Mouse (Mus musculus): ENCODE data around the gene Rps11.
"Not testable (repeated sequence)": the region's sequence is repeated elsewhere in the genome, so short reads cannot be mapped to it uniquely, and the experiment has no call there.

Gene Rps11

GRCm38 (mm10) chr7:45119780-45120709, 4.2 kb downstream of the Rps11 start:
- in situ Hi-C loops (cut with MboI; ENCODE audit: unreplicated experiment in 2 of 2) = loop anchor here in 1 of 2 experiments (10.0 kb wide), 1 partner anchor 595 kb away; the partner anchor contains the start of genes Rpl18 and Sphk2

GRCm38 (mm10) chr7:45118336-45118735, 5.9 kb downstream of the Rps11 start:
- in situ Hi-C loops (cut with MboI; ENCODE audit: unreplicated experiment in 2 of 2) = no loop called here

DNA sequence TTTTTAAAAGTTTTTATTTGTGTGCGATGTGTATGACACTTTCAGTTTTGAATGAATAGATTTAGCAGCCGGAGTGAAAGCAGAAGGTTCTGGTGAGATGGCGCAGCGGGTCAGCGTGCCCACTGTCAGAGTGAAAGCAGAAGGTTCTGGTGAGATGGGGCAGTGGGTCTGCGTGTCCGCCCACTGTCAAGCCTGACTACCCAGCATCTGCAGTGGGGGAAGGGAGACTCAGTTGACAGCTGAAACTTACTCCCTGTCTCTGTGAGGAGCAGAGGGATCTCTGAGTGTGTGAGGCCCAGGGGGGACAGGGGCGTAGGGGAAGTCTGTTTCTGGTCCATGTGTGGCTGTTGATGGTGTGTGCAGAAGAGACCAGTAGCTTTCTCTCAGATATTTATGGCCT, 6.7 kb downstream of the Rps11 start:
- in situ Hi-C loops (cut with MboI; ENCODE audit: unreplicated experiment in 2 of 2) = no loop called here

- in situ Hi-C loops (cut with MboI; ENCODE audit: unreplicated experiment in 2 of 2) = no loop called here
Observed at GRCm38 (mm10) chr7:45113476-45113875, 10.8 kb downstream of the Rps11 start.

GRCm38 (mm10) chr7:45112529-45112928, 11.7 kb downstream of the Rps11 start:
- in situ Hi-C loops (cut with MboI; ENCODE audit: unreplicated experiment in 2 of 2) = no loop called here

- in situ Hi-C loops (cut with MboI; ENCODE audit: unreplicated experiment in 2 of 2) = no loop called here
Observed at GRCm38 (mm10) chr7:45111940-45112339, 12.3 kb downstream of the Rps11 start.

DNA sequence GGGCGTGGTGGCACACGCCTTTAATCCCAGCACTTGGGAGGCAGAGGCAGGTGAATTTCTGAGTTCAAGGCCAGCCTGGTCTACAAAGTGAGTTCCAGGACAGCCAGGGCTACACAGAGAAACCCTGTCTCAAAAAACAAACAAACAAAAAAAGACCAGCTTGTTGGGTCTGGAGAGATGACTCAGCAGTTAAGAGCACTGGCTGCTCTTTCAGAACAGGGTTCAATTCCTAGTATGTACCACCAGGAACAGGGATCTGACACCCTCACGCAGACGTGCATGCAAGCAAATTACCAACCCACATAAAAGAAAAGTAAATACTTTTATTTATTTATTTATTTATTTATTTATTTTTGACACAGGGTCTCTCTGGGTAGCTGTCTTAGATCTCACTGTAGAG, 14.2 kb downstream of the Rps11 start:
- in situ Hi-C loops (cut with MboI; ENCODE audit: unreplicated experiment in 2 of 2) = not testable (repeated sequence)

DNA sequence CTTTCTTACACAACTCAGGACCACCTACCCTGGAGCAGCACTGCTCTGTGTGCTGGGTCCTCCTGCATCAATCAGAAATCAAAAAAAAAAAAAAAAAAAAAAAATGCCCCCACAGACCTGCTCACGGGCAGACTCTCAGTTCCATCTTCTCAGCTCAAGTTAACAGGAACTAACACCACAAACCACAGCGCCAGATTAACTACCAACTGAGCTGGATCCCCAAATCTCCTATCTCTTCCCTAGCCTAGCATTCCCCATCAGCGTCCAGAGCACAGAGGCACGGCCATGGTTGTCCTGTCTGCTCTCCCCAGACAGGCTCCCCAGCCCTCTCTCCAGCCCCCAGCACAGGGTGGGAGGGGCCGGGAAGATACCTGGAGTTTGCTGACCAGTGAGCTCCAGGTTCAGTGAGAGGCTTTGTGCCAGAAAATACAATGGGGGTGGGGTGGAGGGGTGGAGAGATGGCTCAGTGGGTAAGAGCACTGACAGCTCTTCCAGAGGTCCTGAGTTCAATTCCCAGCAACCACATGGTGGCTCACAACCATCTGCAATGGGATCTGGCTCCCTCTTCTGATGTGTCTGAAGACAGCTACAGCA, 17.1 kb downstream of the Rps11 start:
- in situ Hi-C loops (cut with MboI; ENCODE audit: unreplicated experiment in 2 of 2) = no loop called here

DNA sequence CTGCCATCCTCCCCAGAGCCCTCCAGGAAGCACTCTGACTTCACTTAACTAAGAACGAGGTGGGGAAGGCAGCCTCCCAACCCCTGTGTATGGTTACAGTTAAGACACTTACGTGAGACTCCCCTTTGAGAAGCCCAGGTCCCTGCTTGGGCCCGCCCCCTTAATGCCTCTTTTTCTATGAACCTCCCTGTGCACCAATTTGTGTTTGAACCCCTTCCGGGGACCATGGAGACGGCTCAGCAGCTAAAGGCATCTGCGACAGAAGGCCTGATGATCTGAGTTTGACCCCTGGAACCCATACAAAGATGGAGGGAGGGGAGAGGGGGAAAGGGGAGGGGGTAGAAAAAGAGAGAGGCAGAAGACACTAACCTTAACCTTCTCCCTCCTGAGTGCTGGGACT, 17.8 kb downstream of the Rps11 start:
- in situ Hi-C loops (cut with MboI; ENCODE audit: unreplicated experiment in 2 of 2) = no loop called here

- in situ Hi-C loops (cut with MboI; ENCODE audit: unreplicated experiment in 2 of 2) = no loop called here
Observed at GRCm38 (mm10) chr7:45105491-45105890, 18.7 kb downstream of the Rps11 start.

- in situ Hi-C loops (cut with MboI; ENCODE audit: unreplicated experiment in 2 of 2) = no loop called here
Observed at GRCm38 (mm10) chr7:45104941-45105340, 19.3 kb downstream of the Rps11 start.

DNA sequence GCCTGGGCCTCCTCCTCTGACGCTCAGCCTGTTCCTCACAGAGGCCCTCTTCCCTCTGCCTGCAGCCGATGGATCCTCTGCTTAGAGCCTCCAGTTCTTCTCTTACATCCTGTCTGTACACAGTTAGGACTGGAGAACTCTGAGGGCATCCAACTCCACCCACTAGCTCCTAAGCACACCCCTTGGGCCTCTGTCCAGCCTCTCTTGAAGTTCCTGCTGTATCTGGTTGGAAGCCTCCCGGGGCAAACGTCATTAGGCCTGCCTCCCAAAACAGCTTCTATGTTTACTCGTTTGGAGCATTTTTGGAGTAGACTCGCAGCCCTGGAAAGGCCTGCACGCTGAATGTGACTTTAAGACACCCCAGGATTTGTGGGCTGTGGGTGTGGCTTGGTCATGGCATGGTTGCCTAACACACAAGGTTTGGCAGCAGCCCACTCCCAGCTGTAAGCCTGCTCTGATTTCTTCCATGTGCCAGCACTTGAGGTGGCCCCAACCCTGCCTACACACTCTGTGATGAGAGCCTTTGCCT, 20.5 kb downstream of the Rps11 start, which contains the start of gene Fcgrt:
TSS of gene Fcgrt (minus strand) at position 200 of the 529 bp plus-strand sequence.
- in situ Hi-C loops (cut with MboI; ENCODE audit: unreplicated experiment in 2 of 2) = no loop called here

DNA sequence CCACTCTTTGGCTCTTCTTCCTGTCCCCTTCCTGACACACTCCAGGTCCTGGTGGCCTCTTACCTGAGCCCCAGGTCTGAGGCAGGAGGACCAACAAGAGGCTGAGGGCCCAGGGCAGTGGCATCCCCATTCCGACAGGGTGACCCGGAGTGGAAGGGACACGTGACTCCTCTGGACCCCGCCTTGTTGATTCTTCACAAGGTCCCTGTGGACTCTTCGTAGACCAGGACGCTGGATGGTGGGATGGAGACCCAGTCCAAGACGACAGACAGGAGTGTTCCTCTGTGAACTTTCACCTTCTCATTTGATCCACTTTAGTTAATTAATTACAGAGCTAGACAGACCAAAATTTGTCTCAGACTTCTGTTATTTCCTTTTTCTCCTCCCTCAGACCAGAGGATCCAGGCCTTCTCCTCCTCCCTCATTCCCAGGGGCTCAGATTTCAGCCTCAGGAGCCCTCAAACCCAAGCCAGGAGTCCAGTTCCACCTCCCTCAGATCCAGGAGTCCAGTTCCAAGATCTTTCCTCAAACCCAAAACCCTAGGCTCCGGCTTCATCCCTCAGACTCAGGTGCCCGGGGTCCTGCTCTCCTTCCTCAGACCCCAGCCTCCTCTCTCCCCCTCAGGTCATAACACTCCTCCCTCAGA, 21.2 kb downstream of the Rps11 start:
- in situ Hi-C loops (cut with MboI; ENCODE audit: unreplicated experiment in 2 of 2) = no loop called here

DNA sequence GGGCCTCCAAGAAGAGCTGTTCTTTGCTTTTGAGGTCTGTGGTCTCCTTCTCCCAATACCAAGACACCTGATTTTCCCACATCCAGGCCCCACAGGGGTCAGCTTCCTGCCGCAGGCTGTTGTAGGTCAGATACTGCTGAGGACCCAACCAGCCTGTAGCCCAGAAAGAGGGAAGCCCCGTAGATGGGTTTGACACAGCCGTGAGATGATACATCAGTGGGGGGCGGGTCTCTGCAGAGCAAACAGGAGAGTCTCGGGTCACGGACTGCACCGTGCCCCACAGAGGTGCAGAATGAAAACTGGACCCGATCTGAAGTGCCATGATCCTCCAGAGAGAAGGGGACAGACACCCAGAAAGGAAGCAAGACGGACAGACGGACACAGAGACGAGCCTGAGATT, 21.8 kb downstream of the Rps11 start:
- in situ Hi-C loops (cut with MboI; ENCODE audit: unreplicated experiment in 2 of 2) = no loop called here

DNA sequence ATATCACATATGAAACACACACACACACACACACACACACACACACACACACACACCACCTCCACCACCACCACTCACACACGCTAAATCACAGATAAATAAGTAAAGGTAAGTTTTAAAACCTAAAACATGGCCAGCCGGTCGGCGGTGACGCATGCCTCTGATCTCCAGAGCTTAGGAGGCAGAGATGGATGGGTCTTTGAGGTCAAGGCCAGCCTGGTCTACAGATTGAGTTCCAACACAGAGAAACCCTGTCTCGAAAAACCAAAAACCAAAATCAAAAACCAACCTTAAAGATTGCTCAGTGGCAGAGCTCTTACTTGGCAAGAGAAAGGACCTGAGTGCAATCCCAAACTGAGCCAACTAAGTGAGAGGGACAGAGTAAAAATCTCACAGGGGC, 24.2 kb downstream of the Rps11 start:
- in situ Hi-C loops (cut with MboI; ENCODE audit: unreplicated experiment in 2 of 2) = no loop called here

DNA sequence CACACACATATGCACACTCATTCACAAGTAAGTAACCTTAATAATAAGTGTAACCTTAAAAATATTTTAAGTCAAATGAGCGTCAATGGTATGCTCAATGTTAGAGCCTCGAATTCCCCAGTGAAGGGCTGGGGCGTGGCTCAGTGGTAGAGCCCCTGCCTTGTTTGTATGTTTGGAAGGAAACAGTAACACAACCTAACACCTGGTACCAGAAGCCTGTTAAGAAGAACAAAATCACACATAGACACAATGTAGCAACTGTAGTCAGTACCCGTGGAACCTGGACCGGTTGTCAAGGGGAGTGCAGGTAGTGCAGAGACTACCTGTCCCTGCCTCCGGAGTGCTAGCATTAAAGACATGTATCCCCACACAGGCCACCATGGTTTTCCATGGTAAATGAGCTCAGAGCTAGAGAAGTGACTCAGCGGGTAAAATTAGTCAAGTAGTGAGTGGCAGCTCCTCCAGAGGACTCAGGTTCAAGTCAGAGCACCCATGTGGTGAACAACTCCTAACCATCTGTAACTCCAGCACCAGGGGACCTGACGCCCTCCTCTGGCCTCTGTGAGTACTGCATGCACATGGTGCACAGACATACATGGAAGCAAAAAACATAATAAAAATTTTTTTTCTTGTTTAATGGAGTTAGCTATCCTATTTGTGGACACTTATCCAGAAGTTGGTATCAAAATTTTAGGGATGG, 25.5 kb downstream of the Rps11 start:
- in situ Hi-C loops (cut with MboI; ENCODE audit: unreplicated experiment in 2 of 2) = no loop called here

- in situ Hi-C loops (cut with MboI; ENCODE audit: unreplicated experiment in 2 of 2) = no loop called here
Observed at GRCm38 (mm10) chr7:45097479-45097878, 26.8 kb downstream of the Rps11 start.

DNA sequence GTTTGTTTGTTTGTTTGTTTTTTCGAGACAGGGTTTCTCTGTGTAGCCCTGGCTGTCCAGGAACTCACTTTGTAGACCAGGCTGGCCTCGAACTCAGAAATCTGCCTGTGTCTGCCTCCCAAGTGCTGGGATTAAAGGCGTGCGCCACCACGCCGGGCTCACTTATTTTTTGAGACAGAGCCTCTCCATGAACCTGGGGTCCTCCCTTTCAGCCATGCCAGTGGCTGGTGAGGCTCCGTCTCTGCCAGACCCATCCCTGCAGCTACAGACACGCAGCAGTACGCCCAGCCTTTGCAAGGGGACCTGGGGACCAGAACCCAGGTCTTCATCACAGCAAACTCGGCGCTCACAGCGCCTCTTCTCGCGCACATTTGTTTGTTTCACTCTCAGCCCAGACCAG, 28.3 kb downstream of the Rps11 start:
- in situ Hi-C loops (cut with MboI; ENCODE audit: unreplicated experiment in 2 of 2) = not testable (repeated sequence)

DNA sequence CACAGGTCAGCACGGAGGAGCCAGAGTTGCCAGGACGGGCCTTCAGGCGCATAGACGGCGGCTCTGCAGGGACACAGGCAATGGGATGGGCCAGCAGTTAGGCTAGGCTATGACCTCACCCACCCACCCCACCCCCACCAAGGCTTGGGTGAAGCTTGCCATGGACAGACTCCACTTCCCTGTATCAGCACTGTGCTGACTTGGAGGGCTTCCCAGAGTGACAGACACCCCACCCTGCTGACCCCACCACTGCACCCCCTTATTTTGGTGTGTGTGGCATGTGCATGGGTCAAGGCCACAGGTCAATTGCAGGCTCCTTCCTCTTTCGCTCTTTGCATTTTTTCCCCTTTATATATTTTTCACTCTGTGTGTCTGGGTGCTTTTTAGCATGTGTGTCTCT, 28.9 kb downstream of the Rps11 start:
- in situ Hi-C loops (cut with MboI; ENCODE audit: unreplicated experiment in 2 of 2) = no loop called here

DNA sequence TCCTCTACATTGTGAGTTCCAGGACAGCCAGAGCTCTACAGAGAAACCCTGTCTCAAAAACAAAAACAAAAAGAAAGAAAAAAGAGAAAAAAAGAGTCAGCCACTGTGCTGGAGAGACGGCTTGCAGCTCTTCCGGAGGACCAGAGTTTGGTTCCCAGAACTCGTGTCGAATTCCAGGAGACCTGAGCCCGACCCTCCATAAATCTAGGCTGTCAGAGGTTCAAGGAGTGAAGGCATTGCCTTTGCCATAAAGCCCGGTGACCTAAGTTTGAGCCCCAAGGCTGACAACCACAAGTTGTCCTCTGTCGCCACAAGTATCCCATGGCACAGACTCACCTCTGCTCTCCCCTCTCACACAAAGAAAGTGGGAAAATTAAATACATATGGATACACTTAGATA, 30.1 kb downstream of the Rps11 start:
- in situ Hi-C loops (cut with MboI; ENCODE audit: unreplicated experiment in 2 of 2) = no loop called here

DNA sequence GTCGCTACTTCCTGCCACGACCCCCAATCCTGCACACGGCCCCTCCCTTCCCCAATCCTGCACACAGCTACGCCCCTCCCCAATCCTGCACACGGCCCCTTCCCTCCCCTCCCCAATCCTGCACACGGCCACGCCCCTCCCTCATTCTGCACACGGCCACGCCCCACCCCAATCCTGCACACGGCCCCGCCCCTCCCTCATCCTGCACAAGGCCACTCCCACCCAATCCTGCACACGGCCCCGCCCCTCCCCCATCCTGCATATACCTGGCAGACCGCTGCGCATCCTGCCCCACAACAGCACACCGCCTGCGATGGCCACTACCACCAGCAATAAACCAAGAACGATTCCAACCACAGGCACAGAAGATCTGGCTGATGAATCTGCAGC, 30.7 kb downstream of the Rps11 start:
- in situ Hi-C loops (cut with MboI; ENCODE audit: unreplicated experiment in 2 of 2) = no loop called here
